Mouse (Mus musculus): Measurements from ENCODE around the gene Slc30a4. TPM values are rescaled to one million over a fixed set of nuclear protein-coding genes. Genes with fewer than 3 reads are reported as not detected.

Slc30a4 gene
- polyA plus RNA-seq (2015; fragmentation: Nextera tagmentation; extraction: Ambion mirVana), result 9.3 and 9.6 TPM in 2 replicates

DNA sequence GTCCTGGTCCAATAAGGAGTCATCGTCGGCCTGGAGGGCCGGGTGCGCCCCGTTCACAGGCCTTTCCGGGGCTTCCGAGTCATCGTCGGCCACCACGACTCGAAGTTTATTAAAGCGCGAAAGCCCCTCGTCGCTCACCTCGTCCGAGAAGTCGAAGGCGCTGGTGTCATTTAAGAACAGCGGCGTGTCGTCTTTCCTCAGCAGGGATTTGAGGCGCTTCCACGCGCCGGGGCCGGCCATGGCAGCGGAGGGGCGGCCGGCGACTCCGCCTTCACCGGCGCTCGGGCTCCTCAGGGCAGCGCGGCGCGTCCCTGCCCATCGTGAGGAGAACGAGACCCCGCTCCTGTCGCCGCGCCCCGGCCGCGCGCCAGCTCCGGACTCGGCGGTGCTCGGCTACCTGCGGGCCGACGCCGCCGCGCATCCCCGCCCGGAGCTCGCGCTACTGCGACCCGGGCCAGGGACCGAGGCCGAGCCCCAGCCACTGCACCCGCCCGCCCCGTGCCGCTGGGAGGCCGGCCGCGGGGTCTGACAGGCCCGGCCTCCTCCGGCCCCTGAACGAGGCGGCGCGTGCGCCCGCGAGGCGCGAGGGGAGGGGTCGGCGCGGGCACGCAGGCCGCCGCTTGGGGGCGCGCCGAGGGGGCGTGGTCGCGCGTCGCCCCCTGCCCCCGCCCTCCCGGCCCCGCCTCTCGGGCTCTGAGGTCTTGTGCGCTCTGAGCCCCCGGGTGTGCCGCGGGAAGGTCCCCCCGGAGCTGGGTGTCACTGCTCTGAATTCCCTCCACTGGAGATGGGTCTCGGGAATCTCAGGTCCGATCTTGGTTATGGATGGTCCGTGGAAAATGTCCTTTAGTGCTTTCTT, at the start of gene Slc30a4:
Slc30a4 (minus strand) TSS at position 483 of the 856 bp plus-strand sequence.
- H3K4me1 ChIP-seq, result no peaks in the 10 kb centered on the region
- H3K4me3 ChIP-seq (replicated peaks), result peak within 1 kb of the TSS; percentile 80
- peak within 1 kb of the TSS; percentile 65 for H3K9ac ChIP-seq
- peak within 1 kb of the TSS; percentile 63 for H3K27ac ChIP-seq
- H3K27me3 ChIP-seq (replicated peaks), result no peaks in the 10 kb centered on the region
- WGBS, result under 1% methylated on average over 105 of the region's 111 CpGs
- H3K4me2 ChIP-seq, result peak within 1 kb of the TSS; percentile 71
- H3K9me3 ChIP-seq, result no peaks in the 10 kb centered on the region
- ATAC-seq (ENCODE audit: insufficient read depth, low FRiP score, low read depth), result peak; percentile 97
- H3K36me3 ChIP-seq, result no peaks in the 10 kb centered on the region

DNA sequence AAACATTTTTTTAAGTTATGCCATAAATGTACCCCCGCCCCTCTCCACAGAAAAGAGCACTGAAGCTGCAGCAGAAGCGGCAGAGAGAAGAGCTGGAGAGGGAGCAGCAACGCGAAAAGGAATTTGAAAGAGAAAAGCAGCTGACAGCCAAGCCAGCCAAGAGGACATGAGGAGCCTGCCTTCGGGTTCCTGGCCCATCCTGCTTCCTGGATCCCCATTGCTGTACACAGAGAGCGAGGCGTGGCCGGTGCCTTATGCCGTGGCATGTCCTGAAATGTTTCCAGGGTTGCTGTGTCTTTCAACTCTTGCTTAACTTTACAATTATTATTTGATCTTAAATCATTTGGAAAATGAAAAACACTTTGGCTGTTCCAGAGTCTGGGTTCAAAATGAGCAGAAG, 44.0 kb upstream of the Slc30a4 start:
- 88% methylated on average over 9 of the region's 9 CpGs for WGBS

DNA sequence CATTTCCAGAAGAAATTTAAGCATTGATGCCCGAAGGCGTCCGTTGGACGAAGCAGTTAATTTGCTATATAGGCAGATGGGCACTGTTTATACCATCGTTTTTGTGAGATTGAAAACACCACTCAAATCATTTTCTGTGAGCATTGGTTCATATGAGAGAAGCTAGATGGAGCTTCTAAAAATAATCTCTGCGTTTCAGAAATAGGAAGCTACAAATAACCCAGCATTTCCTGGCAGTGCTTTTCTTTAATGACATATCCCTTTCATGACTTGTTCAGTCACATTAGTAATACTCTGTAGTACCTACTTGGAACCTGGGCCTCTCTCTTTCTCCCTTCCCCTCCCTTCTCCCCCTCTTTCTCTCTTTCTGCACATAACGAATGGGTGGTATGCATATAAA, 36.6 kb upstream of the Slc30a4 start:
- H3K36me3 ChIP-seq, result no peaks in the 10 kb centered on the region
- peak overlapping the region; percentile 69 for H3K4me2 ChIP-seq
- no peak overlapping the region; the same call in 1 of the 2 replicates for H3K27ac ChIP-seq
- peaks cover 6% of the 10 kb centered on the region; the same call in 1 of the 2 replicates for H3K27me3 ChIP-seq (replicated peaks)
- peak overlapping the region; percentile 86; the same call in 1 of the 2 replicates for H3K9ac ChIP-seq
- 28% methylated on average over 7 of the region's 7 CpGs for WGBS
- peaks cover 6% of the 10 kb centered on the region for H3K4me1 ChIP-seq
- H3K4me3 ChIP-seq (replicated peaks), result peak overlapping the region; percentile 88
- H3K9me3 ChIP-seq, result no peaks in the 10 kb centered on the region
- ATAC-seq (ENCODE audit: insufficient read depth, low FRiP score, low read depth), result no peak

More for the DNA sequence above, 44.0 kb upstream of the Slc30a4 start:
- H3K4me2 ChIP-seq, result no peak overlapping the region
- peaks cover 20% of the 10 kb centered on the region; the same call in 1 of the 2 replicates for H3K36me3 ChIP-seq
- ATAC-seq (ENCODE audit: insufficient read depth, low FRiP score, low read depth), result no peak
- H3K27ac ChIP-seq, result no peak overlapping the region
- H3K27me3 ChIP-seq (replicated peaks), result no peaks in the 10 kb centered on the region
- no peak overlapping the region for H3K4me3 ChIP-seq (replicated peaks)
- no peaks in the 10 kb centered on the region for H3K4me1 ChIP-seq
- no peaks in the 10 kb centered on the region for H3K9me3 ChIP-seq
- H3K9ac ChIP-seq, result no peak overlapping the region

DNA sequence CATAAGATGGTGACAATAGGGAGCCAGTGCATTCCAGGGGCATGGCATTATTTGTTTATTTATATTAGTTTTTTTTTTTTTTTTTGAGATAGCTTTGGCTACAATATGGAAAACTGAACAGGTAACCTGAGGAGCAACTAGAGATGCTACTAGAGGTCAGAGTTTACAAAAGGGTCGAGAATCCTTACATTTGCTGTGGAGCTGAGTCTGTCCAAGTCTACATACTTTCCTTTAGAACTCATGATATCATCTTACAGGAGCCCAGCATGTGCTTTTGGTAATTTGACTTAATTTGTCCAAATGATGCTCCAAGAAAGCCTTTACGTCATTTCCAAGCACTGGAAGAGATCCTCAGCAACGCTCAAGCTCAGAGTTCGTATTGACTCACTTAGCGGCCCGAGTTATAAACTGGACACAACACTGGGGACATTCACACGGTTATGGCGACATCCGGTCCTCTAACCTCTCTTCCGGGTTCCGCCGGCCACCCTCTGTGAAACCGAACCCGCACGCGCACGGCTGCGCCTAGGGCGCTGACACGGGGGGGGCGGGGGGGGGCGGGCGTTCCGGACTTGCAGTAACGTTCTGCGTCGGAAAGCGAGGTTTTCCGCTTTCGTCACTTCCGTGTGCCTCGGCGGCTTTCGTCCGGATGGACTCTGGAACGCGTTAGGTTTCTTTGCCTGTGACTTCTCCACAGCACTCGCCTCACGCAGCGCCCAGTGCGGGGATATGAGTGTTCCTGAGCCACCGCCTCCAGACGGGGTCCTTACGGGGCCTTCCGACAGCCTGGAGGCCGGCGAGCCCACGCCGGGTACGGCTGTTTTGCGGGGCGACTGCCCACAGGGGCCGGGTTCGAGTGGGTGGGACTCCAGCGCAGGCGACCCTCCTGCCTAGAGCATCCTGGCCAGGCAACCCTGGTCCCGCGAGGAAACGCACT, 35.7 kb upstream of the Slc30a4 start, which contains the start of gene Bloc1s6:
Bloc1s6 (plus strand) TSS at position 610 of the 937 bp plus-strand sequence.
- peak; percentile 94 for ATAC-seq (ENCODE audit: insufficient read depth, low FRiP score, low read depth)
- no peaks in the 10 kb centered on the region for H3K36me3 ChIP-seq
- H3K9me3 ChIP-seq, result no peaks in the 10 kb centered on the region
- H3K4me1 ChIP-seq, result peaks cover 6% of the 10 kb centered on the region
- H3K4me3 ChIP-seq (replicated peaks), result peak within 1 kb of the TSS; percentile 88
- H3K27ac ChIP-seq, result peak within 1 kb of the TSS; percentile 93
- H3K27me3 ChIP-seq (replicated peaks), result peaks cover 6% of the 10 kb centered on the region; the same call in 1 of the 2 replicates
- WGBS, result under 1% methylated on average over 59 of the region's 59 CpGs
- H3K4me2 ChIP-seq, result peak within 1 kb of the TSS; percentile 69
- peak within 1 kb of the TSS; percentile 86 for H3K9ac ChIP-seq

DNA sequence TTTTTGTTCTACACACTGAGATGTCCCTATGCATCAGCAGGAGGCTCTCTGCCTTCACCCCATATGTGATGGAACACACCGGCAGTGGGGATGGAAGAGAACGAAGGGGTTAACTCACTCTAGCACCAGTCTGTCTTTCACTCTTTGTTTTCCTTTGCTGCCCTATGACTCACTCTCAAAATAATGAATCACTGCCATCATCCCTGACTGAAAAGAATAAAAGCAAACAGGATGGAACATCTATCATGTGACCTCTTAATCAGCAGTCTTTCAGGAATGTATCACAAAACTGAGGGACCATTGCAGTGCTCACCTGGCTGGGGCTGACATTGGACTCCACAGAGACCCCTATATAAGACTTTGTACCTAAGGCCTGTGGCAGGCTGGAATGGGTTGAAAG, 29.0 kb upstream of the Slc30a4 start:
- Histone ChIP-seq H3K4me3 (replicated peaks) (no peak overlapping the region), H3K27ac (no peak overlapping the region), H3K27me3 (replicated peaks) (peaks cover 6% of the 10 kb centered on the region; the same call in 1 of the 2 replicates), H3K9ac (no peak overlapping the region), H3K4me2 (no peak overlapping the region), H3K4me1 (no peaks in the 10 kb centered on the region), H3K36me3 (no peaks in the 10 kb centered on the region), H3K9me3 (no peaks in the 10 kb centered on the region)
- no peak for ATAC-seq (ENCODE audit: insufficient read depth, low FRiP score, low read depth)
- 44% methylated on average over 2 of the region's 2 CpGs for WGBS

DNA sequence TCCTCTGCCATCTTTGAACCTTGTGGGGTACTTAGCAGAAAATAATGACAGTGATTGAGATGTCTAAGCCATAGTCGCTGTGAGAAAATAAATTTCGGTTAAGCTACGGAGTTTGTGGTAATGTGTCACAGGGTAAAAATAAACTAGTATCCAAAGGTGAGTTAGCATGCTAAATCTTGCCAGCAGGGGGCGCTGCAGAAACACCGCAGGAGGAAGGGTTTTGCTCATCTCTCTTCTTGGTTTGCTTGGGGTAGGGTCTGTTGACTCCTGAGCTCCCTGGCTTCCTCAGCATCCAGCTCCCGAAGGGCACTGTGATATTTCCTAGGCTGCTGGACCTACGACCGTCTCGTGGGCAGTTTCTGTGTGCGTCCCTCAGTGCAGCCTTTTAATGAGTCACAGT, 23.1 kb upstream of the Slc30a4 start:
- Histone ChIP-seq H3K9ac (no peak overlapping the region), H3K27me3 (replicated peaks) (no peaks in the 10 kb centered on the region), H3K4me2 (no peak overlapping the region), H3K36me3 (no peaks in the 10 kb centered on the region), H3K4me1 (no peaks in the 10 kb centered on the region), H3K4me3 (replicated peaks) (no peak overlapping the region), H3K9me3 (no peaks in the 10 kb centered on the region), H3K27ac (no peak overlapping the region)
- no peak for ATAC-seq (ENCODE audit: insufficient read depth, low FRiP score, low read depth)
- 57% methylated on average over 10 of the region's 10 CpGs for WGBS

DNA sequence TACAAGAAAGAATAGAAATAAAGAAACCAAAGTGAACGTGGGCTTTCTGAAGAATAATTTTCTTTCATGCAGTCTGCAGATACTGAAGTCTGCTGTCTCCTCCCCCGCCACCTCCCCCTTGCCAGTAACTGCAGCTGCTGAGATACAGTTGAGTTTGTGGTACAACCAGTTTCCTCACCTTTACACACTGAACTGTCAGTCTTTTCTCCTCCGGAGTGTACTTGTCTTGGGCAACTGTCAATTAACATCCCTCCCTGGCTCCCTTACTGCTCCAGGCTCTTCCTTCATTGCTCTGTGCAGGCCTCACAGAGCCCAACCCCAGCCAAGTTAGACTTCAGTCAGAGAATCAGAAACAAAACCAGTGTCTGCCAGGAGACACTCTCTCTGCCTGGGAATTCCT, 18.1 kb upstream of the Slc30a4 start:
- WGBS, result 63% methylated on average over 3 of the region's 3 CpGs
- Histone ChIP-seq H3K36me3 (no peaks in the 10 kb centered on the region), H3K4me2 (no peak overlapping the region), H3K27me3 (replicated peaks) (no peaks in the 10 kb centered on the region), H3K4me3 (replicated peaks) (no peak overlapping the region), H3K27ac (no peak overlapping the region), H3K4me1 (no peaks in the 10 kb centered on the region), H3K9me3 (no peaks in the 10 kb centered on the region), H3K9ac (no peak overlapping the region)
- no peak for ATAC-seq (ENCODE audit: insufficient read depth, low FRiP score, low read depth)

DNA sequence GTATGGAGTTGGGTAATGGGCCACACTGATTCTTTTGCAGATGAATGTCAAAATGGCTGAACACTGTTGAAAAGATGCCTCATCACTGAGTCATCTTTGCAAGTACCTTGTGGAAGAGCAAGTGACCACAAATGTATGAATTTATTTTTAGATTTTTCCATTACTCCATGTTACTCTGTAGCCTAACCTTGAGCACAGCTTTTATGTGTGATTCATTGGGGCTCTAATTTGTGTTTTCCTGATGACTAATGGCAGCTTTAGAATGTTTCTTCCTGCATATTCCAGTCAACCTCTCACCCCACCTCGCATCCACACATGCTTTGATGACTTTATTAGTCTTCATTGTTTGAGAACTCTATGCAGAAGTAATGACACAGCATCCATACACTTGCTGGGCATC, 16.8 kb upstream of the Slc30a4 start:
- Histone ChIP-seq H3K27ac (no peak overlapping the region), H3K4me3 (replicated peaks) (no peak overlapping the region), H3K9ac (no peak overlapping the region), H3K36me3 (no peaks in the 10 kb centered on the region), H3K9me3 (no peaks in the 10 kb centered on the region), H3K4me2 (no peak overlapping the region), H3K4me1 (no peaks in the 10 kb centered on the region), H3K27me3 (replicated peaks) (no peaks in the 10 kb centered on the region)
- no peak for ATAC-seq (ENCODE audit: insufficient read depth, low FRiP score, low read depth)
- 56% methylated on average over 1 of the region's 1 CpGs for WGBS

DNA sequence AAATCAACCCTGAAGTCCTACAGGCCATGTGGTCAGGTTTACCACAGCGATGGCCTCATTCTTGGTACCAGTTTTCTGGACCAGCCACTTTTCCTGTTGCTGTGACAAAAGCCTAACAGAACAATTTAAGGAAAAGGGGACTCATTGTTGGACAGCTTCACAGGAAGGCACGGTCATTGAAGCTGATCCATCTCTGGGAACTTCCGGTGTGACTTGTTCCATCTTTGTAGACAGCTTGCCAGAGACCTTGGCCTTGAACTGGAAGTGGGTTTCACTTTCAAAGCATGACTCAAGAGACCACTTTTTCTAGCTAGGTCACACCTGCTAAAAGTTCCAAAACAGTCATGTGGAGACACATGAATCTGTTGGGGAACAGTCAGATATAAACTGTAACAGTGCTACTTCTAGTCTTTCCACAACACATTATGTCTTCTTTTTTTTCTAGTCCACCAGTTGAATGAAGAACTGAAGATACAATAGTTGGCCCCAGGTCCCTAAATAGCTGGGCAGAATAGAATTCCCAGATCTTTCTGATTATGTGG, 13.9 kb upstream of the Slc30a4 start:
- Histone ChIP-seq H3K9me3 (no peaks in the 10 kb centered on the region), H3K27ac (no peak overlapping the region), H3K9ac (no peak overlapping the region), H3K27me3 (replicated peaks) (no peaks in the 10 kb centered on the region), H3K36me3 (no peaks in the 10 kb centered on the region), H3K4me3 (replicated peaks) (no peak overlapping the region), H3K4me2 (no peak overlapping the region), H3K4me1 (no peaks in the 10 kb centered on the region)
- 79% methylated on average over 3 of the region's 3 CpGs for WGBS
- ATAC-seq (ENCODE audit: insufficient read depth, low FRiP score, low read depth), result no peak

DNA sequence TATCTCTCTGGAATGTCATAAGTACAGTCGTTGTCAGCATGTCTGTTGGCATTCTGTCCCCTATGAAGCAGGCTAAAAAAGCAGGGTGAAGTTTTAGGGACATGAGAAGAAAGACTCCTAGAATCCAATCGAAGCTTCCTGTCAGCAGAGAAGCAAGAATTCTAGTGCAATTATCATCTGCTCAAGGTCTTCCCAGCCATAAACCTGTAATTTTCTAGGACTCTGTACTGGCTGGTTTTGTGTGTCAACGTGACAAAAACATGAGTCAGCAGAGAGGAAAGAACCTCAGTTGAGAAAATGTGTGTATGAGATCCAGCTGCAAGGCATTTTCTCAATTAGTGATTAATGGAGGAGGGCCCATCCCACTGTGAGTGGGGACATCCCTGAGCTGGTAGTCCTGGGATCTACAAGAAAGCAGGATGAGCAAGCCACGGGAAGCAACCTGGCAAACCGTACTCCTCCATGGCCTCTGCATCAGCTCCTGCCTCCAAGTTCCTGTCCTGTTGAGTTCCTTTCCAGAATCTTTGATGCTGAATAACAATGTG, 12.8 kb upstream of the Slc30a4 start:
- no peak for ATAC-seq (ENCODE audit: insufficient read depth, low FRiP score, low read depth)
- H3K27me3 ChIP-seq (replicated peaks), result no peaks in the 10 kb centered on the region
- no peaks in the 10 kb centered on the region for H3K36me3 ChIP-seq
- H3K9me3 ChIP-seq, result no peaks in the 10 kb centered on the region
- no peaks in the 10 kb centered on the region for H3K4me1 ChIP-seq
- no peak overlapping the region for H3K4me2 ChIP-seq
- 63% methylated on average over 5 of the region's 5 CpGs for WGBS
- no peak overlapping the region for H3K9ac ChIP-seq
- no peak overlapping the region for H3K4me3 ChIP-seq (replicated peaks)
- no peak overlapping the region for H3K27ac ChIP-seq

DNA sequence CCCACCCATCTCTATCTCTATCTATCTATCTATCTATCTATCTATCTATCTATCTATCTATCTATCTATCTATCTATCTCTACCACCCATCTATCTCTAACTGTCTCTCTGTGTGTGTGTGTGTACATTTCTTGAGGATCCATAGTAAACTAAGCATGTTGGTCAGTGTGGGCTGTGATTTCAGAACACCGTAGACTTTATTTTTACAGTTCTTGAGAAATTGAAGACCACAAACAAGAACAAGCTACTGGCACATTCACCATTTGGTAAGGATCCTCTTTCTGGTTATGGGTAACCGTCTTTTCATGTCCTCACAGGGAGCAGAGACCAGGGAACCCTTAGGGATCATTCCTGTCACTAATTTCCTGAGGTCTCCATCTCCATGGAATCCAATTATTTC, 10.4 kb upstream of the Slc30a4 start:
- no peaks in the 10 kb centered on the region for H3K27me3 ChIP-seq (replicated peaks)
- 79% methylated on average over 2 of the region's 2 CpGs for WGBS
- H3K4me1 ChIP-seq, result no peaks in the 10 kb centered on the region
- no peak overlapping the region for H3K4me3 ChIP-seq (replicated peaks)
- H3K4me2 ChIP-seq, result no peak overlapping the region
- no peak for ATAC-seq (ENCODE audit: insufficient read depth, low FRiP score, low read depth)
- H3K27ac ChIP-seq, result no peak overlapping the region
- H3K36me3 ChIP-seq, result no peaks in the 10 kb centered on the region
- no peak overlapping the region for H3K9ac ChIP-seq
- H3K9me3 ChIP-seq, result no peaks in the 10 kb centered on the region
